Mouse (Mus musculus) adrenal gland, postnatal 4 days (tissue): ENCODE results near the gene Ctcfl. TPM values are rescaled to one million over a fixed set of nuclear protein-coding genes. Genes with fewer than 3 reads are reported as not detected.
A peak's percentile ranks its signal among the peaks of the same experiment; 100 is the strongest.

Experiments
- DNase-seq, 2 experiments: peaks; one replicate each; pipeline ENCODE4 v3.0.0; 2021 to 2022; ENCODE audit warnings: low spot score in 2 of 2, mixed read lengths in 2 of 2
- long read RNA-seq, 2 experiments: library from polyadenylated mRNA; stranded (forward); transcript quantifications; one replicate each; pipeline ENCODE4 v2.0.0; 2021
- total RNA-seq, 2 experiments: library from RNA; stranded (reverse); gene quantifications; 2 replicates each; pipeline ENCODE4 v1.2.3; 2021

Gene Ctcfl
- not detected for total RNA-seq
- long read RNA-seq, experiment 1: 0 reads
- long read RNA-seq, experiment 2: 0 reads

DNA sequence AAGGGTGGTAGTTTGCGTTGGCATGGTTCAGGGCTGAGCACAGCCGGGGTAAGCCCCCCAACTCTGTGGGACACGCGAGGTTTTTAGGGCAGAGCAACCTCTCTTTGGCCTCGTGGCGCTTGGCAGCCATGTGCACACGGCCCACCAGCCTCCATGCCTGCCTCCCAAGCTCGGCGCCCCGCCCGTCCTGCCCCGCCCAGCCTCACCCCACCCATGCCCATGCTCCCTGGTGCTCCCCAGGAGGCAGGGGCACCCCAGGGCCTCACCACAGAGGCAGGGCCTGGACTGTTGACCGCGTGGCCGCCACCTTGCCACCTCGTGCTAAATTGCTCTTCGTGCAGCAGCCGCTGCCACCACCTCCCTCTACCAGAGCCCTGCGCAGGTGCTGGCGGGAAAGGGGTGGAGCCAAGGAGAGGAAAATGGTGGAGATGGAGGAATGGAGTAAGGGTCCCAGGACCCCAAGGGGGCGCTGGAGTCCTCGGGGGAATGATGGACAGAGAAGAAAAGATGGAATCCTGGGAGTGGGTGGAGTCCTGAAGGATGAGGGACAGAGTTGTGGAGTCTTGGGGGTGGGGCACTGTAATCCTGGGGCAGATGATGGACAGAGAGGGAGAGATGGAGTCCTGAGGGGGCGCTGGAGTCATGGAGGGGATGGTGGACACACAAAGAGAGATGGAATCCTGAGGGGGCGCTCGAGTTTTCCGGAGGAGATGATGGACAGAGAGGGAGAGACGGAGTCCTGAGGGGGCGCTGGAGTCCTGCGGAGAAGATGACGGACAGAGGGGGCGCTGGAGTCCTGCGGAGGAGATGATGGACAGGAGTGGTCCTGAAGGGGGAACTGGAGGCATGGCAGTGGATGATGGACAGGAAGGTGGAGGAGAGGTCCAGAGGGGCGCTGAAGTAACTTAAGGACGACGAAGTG, at the start of gene Ctcfl:
TSS of gene Ctcfl (minus strand) at position 503 of the 922 bp plus-strand sequence.
- DNase-seq: no peak

DNA sequence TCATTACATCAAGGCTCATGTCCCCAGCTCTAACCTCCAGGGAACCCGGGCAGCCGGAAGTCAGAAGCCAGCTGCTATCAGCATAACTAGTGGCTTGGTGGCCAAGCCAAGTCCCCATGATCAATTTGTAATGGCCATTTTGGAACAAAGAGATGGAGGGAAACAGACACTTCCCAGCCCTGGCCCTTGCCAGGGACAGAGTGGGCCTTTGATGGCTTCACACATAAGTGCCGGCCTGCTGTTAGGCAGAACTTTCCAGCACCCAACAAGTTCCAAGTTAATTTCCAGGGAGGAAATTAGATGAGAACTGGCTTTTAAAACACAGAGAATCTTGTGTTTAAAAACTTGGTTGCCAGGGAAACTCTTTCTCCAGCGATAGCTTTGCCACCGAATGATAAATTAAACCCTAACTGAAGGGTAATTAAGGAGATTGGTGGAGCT, 49.1 kb upstream of the Ctcfl start:
- DNase-seq: no peak

DNA sequence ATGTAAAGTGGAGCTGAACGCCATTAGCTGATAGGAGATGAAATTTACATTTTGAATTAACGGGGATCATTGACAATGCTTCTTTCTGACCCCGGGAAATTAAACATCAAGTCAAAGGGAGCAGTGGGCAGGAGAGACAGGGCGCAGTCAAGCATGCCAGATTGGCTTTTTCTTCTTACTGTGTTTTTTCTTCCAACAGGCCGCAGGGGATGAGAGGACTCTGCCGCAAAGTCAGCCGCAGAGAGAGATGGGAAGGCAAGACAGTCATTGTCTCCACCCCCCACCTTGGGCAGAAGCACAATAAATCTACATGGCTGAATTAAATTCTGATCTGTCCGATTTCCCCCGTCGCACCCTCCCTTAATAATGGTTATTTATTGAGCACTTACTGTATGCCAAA, 46.0 kb upstream of the Ctcfl start:
- no peak for DNase-seq

DNA sequence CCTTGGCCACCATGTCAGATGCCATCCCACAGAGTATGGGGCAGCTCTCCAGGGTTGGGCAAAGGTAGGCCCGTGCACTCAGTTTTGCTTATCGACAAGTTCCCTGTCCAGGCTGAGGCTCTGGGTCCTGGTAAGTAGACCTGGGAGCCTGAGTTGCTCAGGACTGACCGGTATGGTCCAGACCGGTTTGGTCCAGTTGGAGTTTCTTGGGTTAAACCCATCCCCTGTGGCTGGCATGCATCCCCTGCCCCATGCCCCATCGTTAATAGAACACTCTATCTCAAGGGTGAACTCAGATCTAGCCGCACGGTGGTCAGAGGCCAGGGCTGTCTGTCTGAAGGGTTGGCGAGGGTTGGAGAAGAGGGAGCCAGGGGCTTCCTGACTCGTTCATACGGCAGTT, 45.6 kb upstream of the Ctcfl start:
- DNase-seq: no peak

DNA sequence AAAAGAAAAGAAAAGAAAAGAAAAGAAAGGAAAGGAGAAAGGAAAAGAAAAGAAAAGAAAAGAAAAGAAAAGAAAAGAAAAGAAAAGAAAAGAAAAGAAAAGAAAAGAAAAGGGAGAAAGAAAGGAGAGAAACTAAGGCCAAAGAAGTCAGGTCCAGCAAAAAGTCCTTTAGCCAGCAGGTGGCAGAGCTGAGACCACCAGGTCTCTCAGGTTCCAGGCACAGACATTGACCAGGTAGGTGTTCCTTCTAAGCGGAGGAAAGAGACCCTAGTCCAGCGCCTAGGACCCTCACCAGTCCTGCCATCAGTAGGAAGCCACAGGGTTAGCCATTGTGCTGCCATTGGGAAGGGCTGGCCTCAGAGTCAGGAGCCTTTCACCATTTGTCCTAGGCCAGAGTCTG, 45.0 kb upstream of the Ctcfl start:
- DNase-seq: no peak

DNA sequence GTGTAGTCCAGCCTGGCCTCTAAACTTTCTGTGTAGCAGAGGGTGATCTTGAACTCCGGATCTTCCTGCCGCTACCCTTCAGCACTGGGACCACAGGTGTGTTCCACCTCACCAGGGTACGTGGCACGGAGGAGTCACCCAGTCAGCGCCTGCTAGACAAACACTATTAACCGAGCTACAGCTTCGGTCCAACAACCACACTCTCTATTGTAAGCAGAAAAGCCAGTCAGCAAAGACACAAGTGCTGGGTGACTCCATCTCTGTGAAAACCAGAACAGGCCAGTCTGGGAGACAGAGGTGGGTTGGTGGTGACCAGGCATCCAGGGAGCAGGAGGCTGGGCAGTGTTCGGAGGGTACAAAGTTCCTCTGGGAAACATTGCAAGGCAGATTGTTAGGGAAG, 44.1 kb upstream of the Ctcfl start:
- no peak for DNase-seq

DNA sequence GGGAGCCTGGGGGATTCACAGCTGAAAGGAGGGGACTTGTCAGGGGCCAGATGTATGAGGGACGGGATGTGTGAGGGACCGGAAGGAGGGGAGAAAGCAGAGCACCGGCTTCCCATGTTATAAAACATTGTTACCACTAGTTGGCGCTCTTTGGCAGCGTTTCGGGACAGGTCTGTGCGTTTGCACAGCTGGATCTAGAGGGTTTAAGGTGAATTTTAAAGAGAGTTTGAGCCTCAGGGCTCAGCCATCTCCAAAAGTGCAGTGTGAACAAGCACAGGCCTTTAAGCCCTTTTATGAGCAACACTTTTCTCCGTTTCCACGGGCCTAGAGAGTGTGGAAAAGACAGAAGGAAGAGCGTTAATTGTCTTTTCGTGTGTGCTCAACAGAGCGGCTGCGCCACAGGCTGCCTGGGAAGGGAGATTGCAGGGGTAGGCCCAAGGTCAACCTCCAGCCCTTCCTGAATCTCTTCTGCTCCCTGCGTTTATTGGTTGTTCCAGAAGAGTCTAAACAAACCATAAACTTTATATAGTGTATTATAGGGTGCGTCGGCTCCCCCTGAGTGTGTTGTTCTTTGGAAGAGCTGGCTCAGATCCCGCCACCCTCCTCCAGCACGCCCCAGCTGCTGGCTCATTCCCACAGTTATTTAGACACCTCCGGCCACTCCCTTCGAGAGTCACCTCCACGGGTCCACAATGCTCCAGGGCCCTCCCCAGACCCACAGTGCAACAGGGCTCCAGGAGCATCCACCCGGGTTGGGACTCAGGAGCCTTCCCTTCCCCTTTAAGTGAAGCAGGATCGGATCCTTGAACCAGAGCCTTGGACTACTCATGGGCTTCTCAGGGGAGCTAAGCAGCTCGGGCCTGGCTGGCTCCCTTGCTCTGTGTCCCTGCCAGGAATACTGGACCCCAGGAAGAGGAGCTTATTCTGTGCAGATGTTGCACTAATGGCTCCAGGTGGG, 40.3 kb upstream of the Ctcfl start:
- peak; percentile 42 to 49 for DNase-seq

DNA sequence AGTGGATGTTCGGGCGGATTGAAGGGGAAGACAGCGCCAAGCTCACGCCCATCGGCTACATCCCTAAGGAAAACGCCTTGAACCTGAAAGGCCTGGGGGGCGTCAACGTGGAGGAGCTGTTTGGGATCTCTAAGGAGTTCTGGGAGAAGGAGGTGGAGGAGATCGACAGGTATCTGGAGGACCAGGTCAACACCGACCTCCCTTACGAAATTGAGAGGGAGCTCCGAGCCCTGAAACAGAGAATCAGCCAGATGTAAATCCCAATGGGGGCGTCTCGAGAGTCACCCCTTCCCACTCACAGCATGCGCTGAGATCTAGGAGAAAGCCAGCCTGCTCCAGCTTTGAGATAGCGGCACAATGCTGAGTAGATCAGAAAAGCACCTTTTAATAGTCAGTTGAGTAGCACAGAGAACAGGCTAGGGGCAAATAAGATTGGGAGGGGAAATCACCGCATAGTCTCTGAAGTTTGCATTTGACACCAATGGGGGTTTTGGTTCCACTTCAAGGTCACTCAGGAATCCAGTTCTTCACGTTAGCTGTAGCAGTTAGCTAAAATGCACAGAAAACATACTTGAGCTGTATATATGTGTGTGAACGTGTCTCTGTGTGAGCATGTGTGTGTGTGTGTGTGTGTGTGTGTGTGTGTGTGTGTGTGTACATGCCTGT, 39.2 kb upstream of the Ctcfl start:
- no peak for DNase-seq

DNA sequence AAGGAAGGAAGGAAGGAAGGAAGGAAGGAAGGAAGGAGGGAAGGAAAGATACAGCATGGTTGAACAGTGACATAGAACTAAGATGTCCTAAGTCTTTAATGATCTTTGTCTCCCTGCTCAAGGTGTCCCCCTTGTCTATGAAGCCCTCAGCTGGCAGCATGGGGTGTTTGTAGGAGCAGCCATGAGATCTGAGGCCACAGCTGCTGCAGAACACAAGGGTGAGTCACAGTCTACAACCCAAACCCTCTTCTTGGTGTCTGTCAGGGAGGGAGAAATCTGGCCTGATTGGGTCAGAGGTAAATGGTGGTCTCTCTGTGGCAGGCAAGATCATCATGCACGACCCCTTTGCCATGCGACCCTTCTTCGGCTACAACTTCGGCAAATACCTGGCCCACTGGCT, 38.5 kb upstream of the Ctcfl start:
- DNase-seq: no peak

DNA sequence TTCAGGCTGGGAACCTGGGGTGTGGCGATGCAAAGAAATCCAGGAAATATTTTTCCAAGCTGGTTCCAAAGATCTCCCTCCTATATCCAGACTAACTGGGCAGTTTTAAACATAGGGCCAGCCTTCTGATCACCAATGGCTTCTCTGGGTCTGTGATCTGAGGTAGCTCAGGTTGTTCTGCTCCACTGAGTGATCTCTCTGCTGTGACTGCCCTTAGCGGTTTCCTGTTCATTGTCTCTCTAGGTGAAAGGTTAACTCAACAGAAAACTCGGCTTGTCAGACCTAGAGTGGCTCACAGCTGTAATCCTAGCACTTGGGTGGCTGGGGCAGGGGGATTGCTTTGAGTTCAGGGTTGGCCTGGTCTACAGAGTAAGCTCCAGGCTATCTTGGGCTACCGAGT, 38.1 kb upstream of the Ctcfl start:
- DNase-seq: no peak

DNA sequence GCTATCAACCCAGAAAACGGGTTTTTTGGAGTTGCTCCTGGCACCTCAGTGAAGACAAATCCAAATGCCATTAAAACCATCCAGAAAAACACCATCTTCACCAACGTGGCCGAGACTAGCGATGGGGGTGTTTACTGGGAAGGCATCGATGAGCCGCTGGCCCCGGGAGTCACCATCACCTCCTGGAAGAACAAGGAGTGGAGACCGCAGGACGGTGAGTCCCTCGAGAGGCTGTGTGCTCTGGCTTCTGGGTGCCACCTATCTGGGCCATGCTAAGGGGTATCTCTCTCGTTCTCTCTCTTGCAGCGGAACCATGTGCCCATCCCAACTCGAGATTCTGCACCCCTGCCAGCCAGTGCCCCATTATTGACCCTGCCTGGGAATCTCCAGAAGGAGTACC, 37.6 kb upstream of the Ctcfl start:
- DNase-seq: no peak

DNA sequence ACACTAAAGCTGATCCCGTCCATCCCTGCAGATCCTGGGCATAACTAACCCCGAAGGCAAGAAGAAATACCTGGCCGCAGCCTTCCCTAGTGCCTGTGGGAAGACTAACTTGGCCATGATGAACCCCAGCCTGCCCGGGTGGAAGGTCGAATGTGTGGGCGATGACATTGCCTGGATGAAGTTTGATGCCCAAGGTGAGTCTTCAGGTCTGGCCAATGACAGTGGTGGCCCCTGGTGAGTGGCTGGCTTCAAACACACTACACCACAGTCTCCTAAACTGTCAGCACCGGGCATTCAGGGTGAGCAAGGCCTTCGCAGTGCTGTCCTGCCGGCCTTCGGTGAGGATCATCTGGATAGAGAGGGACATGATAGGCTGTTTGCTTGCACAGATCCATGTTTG, 36.6 kb upstream of the Ctcfl start:
- DNase-seq: no peak

DNA sequence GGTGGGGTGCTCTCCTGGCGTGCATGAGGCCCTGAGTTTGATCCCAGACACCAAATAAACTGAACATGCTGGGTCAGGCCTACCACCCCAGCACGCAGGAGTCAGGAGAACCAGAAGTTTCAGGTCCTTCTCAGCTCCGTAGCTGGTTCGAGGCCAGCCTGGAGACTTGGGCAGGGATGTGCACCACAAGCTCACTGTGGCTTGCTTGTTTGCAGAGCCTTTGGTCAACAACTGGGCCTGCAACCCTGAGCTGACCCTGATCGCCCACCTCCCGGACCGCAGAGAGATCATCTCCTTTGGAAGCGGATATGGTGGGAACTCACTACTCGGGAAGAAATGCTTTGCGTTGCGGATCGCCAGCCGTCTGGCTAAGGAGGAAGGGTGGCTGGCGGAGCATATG, 35.6 kb upstream of the Ctcfl start:
- DNase-seq: no peak

DNA sequence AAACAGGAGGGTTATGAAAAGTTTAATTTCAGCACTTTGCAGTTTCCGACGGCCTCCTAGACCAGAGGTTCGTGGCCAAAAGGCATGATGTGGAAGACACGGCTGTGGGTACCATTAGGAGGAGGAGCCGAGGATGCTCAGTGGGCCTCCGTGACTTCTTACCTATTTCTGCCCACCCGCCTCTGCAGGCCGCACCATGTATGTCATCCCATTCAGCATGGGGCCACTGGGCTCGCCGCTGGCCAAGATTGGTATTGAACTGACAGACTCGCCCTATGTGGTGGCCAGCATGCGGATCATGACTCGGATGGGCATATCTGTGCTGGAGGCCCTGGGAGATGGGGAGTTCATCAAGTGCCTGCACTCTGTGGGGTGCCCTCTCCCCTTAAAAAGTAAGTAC, 35.2 kb upstream of the Ctcfl start:
- DNase-seq: no peak

DNA sequence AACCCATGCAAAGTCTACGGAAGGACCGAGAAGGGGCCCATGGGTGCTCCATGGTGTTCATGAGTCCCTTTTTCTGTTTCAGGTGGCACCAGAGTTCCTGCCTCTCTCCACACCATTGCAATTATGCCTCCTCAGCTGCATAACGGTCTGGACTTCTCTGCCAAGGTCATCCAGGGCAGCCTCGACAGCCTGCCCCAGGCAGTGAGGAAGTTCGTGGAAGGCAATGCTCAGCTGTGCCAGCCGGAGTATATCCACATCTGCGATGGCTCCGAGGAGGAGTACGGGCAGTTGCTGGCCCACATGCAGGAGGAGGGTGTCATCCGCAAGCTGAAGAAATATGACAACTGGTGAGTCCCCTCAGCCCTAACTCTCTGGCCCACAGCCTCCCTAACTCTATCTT, 33.9 kb upstream of the Ctcfl start:
- DNase-seq: no peak

DNA sequence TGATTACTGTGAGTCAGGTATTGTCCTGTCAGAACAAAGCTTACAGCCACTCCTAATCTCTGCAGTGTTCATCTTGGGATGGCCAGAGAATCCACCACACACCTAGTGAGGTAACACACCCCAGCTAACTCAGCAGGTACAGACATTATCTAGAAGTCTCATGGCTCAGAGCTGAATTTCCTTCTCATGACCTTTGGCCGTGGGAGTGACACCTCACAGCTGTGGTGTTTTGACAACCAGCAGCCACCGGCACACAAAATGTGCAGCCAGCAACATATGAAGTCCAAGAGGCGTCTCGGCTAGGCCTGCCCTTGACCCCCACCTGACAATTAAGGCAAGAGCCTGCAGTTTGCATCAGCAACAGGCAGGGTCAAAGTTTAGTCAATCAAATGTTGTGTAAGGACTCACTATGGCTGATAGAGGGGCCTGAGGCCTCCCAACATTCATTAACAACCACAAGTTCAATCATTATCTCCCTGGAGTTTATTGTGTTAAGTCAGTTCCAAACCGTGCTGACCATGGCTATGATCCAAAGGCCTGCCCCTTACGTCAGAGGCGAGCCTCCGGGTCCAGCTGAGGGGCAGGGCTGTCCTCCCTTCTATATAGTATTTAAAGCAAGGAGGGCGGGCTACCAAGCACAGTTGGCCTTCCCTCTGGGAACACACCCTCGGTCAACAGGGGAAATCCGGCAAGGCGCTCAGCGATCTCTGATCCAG, 33.3 kb upstream of the Ctcfl start, which contains the start of gene Pck1:
TSS of gene Pck1 (plus strand) at position 613 of the 716 bp plus-strand sequence.
- DNase-seq: no peak

DNA sequence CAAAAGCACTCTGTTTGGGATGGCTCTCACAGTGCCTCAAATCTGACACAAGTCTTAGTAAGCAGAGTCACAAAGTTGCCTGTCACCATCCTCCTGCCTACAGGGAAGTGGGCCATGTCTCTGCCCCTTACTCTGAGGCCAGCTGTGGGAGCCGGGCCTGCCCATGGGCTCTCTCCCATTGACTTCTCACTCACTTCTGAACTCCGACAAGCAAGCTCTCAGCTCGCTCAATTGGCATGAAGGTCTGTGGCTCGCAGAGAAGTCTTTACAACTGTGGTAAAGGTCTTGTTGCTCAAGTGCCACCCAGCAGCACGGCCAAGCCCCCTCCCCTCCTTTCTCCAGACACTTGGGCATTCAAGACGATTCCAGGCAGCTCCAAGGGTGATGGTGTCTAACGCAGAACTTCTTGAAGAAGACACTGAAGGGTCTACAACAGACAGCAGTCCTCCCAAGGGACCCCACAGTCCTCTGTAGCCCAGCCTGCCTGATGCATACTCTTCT, 32.5 kb upstream of the Ctcfl start:
- no peak for DNase-seq

DNA sequence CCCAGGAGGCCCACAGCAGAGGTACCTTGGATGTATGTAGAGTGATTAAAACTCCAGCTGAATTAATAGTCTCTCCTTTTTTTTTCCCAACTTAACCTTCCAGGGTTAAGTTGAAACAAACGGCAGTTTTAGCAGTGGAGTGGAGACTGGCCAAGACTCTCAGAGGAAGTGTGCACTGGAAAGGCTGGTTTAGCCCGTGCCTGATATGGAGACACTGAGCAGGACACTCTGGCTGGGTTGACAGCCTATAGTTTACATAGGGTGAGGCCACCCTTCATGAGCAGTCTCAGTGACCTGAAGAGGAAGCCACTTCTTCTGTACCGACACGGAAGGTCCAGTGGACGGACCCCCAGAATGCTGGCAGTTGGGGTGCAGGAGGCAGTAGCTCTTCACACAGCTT, 32.0 kb upstream of the Ctcfl start:
- DNase-seq: no peak

DNA sequence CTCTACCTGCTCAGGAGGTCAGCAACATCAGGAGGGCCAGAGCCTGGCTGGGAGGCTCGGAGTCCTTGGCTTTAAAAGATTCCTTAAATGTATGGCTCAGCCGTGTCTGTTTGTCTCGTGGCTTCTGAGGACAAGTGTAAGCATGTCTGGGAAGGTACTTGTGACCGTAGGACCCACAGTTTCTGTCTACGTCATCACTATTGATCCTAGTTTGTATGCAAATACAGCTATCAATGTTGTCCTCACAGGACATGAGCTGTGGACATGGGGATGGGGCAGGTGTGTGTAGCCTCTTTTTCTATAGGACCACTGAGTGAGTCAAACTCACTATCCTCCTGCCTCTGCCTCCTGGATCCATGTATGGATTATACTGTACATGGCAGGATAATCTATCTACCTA, 28.7 kb upstream of the Ctcfl start:
- DNase-seq: no peak

DNA sequence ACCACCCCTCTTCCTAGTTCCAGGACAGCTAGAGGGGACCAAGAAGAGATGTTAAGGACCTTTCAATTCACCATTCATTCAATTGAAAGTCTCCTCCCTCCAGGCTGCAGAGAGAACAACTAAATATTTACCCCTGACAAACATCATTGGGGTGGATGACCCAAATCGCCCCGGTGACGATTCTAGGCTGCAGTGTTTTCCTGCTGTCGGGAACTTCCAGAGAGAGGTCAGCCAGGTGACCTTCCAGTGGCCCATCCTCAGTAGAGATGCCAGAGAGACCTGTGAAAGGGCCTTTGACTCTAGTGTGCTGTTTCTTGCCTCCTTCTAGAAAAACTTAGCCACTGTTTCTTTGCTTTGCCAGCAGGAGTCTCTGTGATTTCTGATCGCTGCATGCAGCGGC, 27.4 kb upstream of the Ctcfl start:
- DNase-seq: no peak
